Mouse (Mus musculus) NIH3T3 (cell line): ENCODE measurements around the gene Tmem258.
A peak's percentile ranks its signal among the peaks of the same experiment; 100 is the strongest.
"Not testable (repeated sequence)": the region's sequence is repeated elsewhere in the genome, so short reads cannot be mapped to it uniquely, and the experiment has no call there.

Experiments used
- DNase-seq: peaks from one replicate; pipeline ENCODE4 v3.0.0-alpha.2; 2012; ENCODE audit warnings: low read depth

The Tmem258 gene

DNA sequence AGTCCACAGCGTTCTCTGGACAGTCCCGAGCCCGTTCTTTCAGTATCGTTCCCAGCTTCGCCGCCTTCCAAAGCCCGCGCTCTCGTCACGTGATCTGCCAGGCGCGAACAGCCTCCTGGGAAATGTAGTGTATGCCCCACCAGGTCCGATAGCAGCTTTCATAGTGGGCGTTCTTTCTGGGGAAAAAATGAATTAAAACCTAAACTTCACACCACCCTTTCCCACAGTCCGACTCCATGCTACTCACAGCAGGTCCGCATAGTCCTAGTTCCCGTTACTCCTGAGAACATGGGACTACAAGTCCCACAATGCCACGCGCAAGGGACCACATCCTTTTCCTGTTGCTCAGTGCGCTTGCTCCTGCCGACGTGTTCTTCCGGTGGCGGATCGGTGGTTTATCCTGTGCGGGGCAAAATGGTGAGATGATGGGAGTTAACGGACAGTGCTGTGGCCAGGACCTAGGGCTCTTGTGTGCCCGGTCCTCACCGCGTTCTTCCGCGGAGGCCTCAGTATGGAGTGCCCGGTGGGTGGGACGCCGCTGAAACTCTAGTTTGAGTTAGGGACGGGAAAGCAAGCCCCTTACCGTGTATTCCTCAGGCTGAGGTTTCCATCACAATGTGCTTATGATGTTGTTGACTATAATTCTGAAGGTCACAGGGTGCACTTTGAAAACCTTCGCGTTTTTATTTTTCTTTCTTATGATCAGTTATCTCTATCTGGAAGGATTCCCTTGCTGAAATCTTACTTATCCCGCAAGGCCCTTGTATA is at the start of gene Tmem258, which contains the start of gene Fen1:
Gene Tmem258 (plus strand): TSS at position 167 of the 768 bp plus-strand sequence.
Gene Fen1 (minus strand): TSS at position 322 of the 768 bp plus-strand sequence.
- peak; percentile 93 for DNase-seq

- no peak for DNase-seq
Measured at GRCm38 (mm10) chr19:10157725-10158124, 46.1 kb upstream of the Tmem258 start.

DNA sequence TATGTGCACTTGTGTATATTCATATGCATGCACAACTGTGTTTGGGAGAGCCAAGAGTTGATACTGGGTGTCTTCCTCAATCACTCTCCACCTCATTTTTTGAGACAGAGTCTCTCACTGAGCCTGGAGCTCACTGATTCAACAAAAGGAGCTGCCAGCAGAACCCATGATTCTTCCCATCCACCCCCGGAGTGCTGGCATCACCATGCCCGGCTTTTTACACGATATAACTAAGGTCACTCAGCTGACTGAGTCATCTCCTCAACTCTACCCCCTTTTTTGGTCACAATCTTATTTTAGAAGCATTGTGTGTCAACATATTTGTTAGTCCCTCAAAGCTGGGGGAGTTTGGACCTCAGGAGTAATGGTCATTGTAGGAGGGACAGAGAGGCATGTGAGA is 39.9 kb upstream of the Tmem258 start:
- DNase-seq, result peak; percentile 42

- DNase-seq, result not testable (repeated sequence)
Measured at GRCm38 (mm10) chr19:10165928-10166327, 37.9 kb upstream of the Tmem258 start.

DNA sequence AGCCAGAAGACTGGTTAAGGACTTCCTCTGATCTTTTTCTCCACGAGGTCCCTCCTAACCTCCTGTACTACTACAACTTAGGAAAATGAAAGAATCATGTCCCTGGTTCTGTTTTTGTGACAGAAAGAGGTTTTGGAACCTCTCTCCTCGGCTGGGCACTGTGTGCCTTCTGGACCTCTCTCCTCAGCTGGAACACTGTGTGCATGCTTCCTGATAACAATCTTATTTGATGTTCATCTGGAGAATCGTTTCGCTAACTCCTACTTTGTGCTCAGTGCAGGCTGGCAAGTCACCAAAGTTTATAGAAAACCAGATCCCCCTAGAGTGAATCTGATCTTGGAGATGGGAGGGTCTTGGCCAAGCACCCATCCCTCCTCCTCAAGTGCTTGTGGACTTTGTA is 36.7 kb upstream of the Tmem258 start:
- no peak for DNase-seq

DNA sequence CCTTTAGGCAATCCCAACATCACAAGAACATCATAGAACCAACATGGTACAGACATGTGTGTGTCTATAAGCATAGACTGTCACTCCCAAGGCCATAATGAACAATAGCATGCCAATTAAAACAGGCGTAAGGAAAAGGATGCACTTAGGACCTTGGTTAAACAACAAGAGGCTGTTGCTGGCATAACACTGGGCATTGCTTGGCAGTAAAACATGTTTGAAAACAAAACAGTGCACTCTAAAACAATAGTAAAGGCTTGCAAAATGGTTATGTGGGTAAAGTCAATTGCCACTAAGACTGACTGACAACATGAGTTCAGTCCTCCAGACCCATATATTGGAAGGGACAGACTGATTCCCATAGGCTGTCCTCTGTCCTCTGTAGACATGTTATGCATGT is 35.9 kb upstream of the Tmem258 start:
- DNase-seq, result no peak

- no peak for DNase-seq
Measured at GRCm38 (mm10) chr19:10168441-10168840, 35.4 kb upstream of the Tmem258 start.

DNA sequence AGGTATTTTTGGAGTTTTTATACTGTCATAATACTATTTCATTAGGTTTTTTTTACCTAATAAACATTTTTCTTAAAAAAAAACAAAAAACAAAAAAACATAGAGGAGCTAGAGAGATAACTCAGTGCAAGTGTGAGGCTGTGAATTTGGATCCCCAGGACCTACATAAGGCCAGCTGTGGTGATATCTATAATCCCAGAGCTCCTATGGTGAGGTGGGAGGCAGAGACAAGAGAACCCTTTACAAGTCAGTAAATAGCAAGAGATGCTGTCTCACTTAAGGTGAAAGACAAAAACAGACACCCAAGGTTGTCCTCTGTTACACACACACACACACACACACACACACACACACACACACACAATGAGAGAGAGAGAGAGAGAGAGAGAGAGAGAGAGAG is 34.6 kb upstream of the Tmem258 start:
- DNase-seq, result no peak

- DNase-seq, result not testable (repeated sequence)
Measured at GRCm38 (mm10) chr19:10169692-10170330, 34.0 kb upstream of the Tmem258 start.

- no peak for DNase-seq
Measured at GRCm38 (mm10) chr19:10170466-10170865, 33.3 kb upstream of the Tmem258 start.

- no peak for DNase-seq
Measured at GRCm38 (mm10) chr19:10171359-10171758, 32.5 kb upstream of the Tmem258 start.

DNA sequence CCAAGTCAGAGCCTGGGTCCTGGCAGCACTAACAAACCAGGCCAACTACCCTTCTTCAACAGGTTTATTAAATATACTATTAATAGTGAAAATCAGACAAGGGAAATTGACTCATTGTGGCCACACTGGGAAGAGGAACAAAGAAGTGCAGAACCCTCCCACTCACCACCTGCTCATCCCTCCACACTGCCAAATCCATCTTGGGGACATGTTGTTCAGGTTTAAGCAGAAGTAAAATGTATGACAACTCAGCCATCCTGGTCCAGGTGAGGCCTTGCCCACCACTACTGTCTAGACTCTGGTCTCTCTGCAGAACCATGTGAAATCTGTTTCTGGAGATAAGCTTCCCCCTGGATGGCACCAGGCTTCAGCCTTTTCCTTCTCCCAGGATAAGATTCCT is 32.0 kb upstream of the Tmem258 start:
- DNase-seq, result no peak

DNA sequence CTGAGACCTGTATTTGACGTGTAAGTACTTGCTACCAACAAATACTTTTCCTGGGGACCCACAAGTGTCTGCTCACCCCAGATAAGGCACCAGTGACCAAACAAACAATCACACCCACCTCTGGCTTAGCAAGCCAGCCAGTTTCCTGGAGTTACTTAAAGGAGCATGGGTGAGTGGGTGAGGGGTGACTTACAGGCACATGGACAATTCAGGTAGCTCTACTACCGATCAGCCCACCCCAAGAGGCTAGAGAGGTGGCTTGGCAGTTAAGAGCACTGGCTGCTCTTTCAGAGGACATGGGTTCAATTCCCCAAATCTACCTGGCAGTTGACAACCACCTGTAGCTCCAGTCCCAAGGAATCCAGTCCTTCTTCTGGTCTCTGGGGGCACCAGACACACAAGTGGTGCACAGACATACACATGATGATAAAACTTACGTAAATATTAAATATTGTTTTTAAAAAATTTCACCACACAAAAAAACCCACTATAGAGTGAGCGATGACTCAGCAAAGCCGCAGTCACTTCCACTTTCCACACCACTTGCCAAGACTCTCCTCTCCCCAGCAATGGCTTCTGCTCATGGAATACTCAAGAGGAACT is 30.6 kb upstream of the Tmem258 start:
- peak; percentile 54 for DNase-seq

GRCm38 (mm10) chr19:10173844-10174539 is 29.8 kb upstream of the Tmem258 start:
- DNase-seq, result no peak

DNA sequence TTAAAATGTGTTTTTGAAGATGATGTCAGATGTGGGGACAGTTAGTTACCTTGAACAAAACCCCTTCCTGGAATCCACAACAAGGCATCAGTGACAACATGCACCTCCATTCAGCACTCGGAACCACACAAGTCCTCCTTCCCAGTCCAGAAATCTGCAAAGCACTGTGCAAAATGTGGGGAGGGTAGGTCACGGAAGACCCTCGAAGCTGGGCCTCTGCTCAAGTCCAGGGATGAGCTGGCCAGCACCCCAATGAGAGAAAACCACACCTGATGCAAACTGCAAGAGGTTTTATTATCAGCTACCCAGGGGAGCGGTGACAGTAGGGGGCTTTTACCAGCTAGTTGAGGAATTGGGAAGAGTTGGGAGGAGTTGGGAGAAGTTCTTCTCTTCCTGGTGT is 28.9 kb upstream of the Tmem258 start:
- no peak for DNase-seq

GRCm38 (mm10) chr19:10176477-10176876 is 27.3 kb upstream of the Tmem258 start:
- DNase-seq, result no peak

- peak; percentile 58 for DNase-seq
Measured at GRCm38 (mm10) chr19:10176941-10177372, 26.9 kb upstream of the Tmem258 start.

- DNase-seq, result no peak
Measured at GRCm38 (mm10) chr19:10181225-10181624, 22.6 kb upstream of the Tmem258 start.

GRCm38 (mm10) chr19:10182142-10182541 is 21.7 kb upstream of the Tmem258 start:
- DNase-seq, result no peak

DNA sequence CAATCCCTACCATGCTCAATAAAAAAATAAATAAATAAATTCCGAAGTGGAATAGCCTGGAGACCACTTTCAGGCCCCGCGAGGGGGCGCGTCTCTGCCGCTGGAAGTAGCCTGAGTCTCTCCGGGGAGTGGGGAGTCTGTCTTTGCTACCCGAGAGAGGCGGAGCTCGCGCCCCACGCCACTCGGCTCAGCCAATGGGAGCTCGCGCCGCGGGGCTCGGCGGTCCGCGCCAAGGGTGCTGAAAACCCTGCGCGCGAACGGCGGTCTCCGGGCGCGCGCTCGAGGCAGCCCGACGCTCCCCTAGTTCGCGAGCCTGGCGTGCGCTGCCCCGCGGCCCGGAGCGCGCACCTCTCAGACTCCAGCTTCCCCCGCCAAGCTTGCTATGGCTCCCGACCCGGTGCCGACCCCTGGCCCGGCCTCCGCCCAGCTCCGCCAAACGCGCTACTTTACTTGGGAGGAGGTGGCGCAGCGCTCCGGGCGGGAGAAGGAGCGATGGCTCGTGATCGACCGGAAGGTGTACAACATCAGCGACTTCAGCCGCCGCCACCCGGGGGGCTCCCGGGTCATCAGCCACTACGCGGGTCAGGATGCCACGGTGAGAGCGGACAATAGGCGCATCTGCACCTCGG is 21.0 kb upstream of the Tmem258 start, which contains the start of gene Fads1:
Gene Fads1 (plus strand): TSS at position 219 of the 629 bp plus-strand sequence.
- peak; percentile 99 for DNase-seq

GRCm38 (mm10) chr19:10183299-10183983 is 20.4 kb upstream of the Tmem258 start:
- peak; percentile 90 for DNase-seq
